Mouse (Mus musculus) stomach, postnatal 0 days (tissue): ENCODE measurements around the gene Art2b.
A peak's percentile ranks its signal among the peaks of the same experiment; 100 is the strongest.

Source experiments
- CTCF ChIP-seq: IDR thresholded peaks from 2 replicates; pipeline ENCODE4 v1.5.1; 2016; ENCODE audit warnings: antibody characterized with exemption, low read depth, mild to moderate bottlenecking, moderate library complexity
- EP300 ChIP-seq: optimal IDR thresholded peaks from 2 replicates; pipeline ENCODE3; 2016; ENCODE audit warnings: antibody characterized with exemption

DNA sequence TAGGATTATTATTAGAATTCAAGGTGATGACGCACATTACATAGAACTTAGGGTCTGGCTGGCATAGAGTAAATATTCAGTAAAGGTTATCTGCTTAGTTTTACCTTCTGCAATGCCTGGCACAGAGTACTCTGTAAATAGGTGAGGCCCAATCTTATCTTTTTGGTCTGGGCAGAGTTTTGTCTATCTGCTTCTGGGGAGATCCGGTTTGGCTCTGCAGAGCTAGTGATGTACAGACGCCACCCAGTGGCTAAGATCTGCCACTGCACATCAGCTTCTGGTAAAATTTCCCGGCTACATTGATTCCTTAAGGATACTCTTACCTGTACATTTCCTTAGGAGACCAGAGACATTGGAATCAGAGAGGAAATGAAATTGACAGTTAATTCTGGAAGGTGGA lies 35.0 kb upstream of the Art2b start:
- peak; percentile 84 for TF ChIP-seq CTCF
- TF ChIP-seq EP300: no peak
